Mouse (Mus musculus): ENCODE results near the gene Fyn.

DNA sequence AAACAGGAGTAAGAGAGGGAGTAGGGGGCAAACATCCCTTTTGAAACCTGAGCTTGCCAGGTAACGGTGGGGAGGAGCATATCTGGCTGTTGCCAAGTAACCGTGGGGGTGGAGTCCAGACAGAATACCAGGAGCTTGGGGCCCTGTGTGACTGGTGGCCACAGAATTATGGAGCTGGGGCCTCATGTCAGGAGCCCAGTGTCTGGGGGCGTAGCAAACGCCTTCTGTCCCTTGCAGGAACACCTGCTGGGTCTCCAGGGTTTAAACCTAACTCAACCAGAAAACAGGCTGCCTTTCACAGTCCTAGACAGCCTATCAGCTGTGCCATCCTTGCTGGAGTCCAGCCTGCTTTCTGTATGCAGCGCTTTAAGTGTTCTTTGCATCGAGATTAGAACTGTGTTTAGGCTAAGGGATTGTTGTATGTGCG, 186.6 kb downstream of the Fyn start:
- no peak for TF ChIP-seq CTCF (IDR thresholded peaks at IDR 0.05; ENCODE audit: borderline replicate concordance, insufficient read depth, low read length)
- TF ChIP-seq POLR2A (IDR thresholded peaks at IDR 0.05; ENCODE audit: low read depth, low read length): no peak

Data from embryonic fibroblast, embryonic 13.5 days (primary cell).